Mouse (Mus musculus) mouse trophoblast stem cell (cell line): ENCODE results near the gene Akt1.

Source experiments
- in situ Hi-C, 2 experiments: fragments of 300-500 bp; cut with MseI, MboI; formaldehyde crosslinking; loops; 2 replicates in 1 of 2; 3 replicates in 1 of 2; pipeline ENCODE4 v1.15.1; 2025

The Akt1 gene

GRCm38 (mm10) chr12:112674132-112675011, at the start of gene Akt1:
Gene Akt1, minus strand, starts transcription at chr12:112674884.
- in situ Hi-C loops: no loop called here

GRCm38 (mm10) chr12:112724077-112724805, 49.6 kb upstream of the Akt1 start:
- in situ Hi-C loops: no loop called here

DNA sequence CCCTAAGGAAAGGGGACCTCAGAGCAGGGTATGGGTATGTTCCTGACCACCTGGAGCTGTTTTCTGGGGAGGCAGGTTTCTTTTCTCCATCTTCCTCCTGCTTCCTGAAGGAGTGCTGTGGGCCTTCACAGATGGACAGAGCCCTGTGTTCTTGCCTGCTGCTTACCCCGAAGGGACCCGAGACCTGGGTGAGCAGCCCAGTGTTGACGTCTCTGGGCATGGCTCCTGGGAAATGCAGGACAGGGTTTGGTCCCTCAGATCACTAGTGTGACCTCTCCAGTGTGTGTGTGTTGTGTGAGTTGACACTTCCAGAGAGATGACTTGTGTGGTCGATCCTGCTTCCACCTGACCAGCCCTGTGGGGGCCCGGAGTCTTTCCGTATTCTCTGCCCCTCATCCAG, 48.8 kb upstream of the Akt1 start:
- in situ Hi-C loops: no loop called here

- in situ Hi-C loops: no loop called here
These were observed 48.3 kb upstream of the Akt1 start for GRCm38 (mm10) chr12:112723028-112723330.

GRCm38 (mm10) chr12:112722240-112723027, 47.8 kb upstream of the Akt1 start:
- in situ Hi-C loops: no loop called here

GRCm38 (mm10) chr12:112721424-112722239, 46.9 kb upstream of the Akt1 start:
- in situ Hi-C loops: no loop called here

DNA sequence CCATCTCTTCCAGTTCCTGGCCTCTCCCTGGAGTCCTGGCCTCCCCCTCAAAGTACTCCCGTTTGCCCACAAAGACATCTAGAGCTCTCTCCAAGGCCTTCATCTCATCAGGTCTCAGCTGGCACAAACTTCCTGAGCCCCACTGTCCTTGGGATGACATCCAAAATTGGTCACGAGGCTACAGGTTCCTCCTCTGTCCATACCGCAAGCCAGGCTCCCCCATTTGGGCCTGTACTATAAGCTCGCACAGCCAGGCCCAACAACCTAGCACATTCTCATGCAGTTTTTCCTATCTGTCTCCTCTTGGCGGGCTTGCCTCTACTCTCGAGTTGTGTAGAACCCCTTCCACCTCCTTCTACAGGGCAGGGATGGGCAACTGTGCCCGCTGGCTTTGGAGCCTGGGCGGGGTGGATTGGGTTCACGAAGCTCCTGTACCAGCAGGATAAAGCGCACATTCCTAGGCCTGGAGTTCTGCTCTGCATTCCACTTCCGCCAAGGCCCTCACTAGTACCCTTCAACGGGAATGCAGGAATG, 46.3 kb upstream of the Akt1 start:
- in situ Hi-C loops: no loop called here

DNA sequence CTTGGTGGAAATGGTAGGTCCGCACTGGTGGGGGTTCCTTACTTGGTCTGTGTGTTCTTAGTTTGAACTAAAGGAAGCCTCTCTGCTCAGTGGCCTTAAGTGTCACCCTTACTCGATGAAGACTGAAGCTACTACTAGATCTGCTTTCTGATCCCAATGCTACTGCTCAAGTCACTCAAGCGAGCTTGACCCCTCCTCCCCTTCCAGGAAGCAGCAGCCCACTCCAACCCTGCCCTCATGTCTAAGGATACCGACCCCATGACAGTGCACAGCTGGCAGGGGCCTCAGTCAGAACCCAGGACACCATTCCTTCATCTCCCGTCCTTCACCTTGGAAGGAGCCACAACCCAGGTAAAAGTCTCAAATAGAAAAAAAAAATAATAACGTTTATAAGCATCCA, 45.5 kb upstream of the Akt1 start, which contains the start of gene Cep170b:
TSS of gene Cep170b (plus strand) at position 240 of the 400 bp plus-strand sequence.
- in situ Hi-C loops: no loop called here

- in situ Hi-C loops: loop anchor here in 1 of 2 experiments (5.0 kb wide), 1 partner anchor 57 kb away; no protein-coding TSS in a partner anchor
These were observed 44.3 kb upstream of the Akt1 start for GRCm38 (mm10) chr12:112718995-112719394.

DNA sequence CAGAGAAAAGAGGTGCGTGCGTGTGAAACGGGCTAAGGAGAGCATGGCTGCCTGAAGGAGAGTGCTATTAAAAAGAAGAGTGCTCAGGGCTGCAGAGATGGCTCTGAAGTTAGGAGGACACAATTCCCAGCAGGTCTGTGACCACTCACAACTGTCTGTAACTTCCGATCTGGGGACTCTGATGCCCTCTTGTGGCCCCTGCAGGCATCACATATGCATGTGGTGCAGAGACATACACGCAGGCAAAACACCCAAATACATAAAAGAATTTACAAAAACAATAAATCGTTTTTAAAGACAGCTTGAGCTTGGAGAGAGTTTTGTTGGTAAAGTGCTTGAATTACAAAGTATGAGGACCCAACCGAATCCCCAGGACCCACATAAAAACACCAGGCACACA, 42.5 kb upstream of the Akt1 start:
- in situ Hi-C loops: loop anchor here in 1 of 2 experiments (5.0 kb wide), 1 partner anchor 55 kb away; no protein-coding TSS in a partner anchor

GRCm38 (mm10) chr12:112713984-112714383, 39.3 kb upstream of the Akt1 start:
- in situ Hi-C loops: no loop called here

DNA sequence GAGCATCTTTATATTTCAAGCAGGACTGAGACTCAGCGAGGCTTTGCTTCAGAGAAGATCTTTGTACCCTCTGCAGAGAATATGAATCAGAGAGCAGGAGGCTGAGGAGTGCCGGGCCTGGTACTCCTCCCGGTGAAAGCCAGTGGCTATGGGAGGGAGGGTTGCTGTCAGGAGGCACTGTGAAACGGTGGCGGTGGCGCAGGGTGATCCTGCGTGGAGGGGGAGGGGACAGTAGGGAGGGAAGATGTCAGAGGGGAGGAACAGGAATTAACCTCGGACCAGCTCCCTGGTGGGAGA, 32.8 kb upstream of the Akt1 start:
- in situ Hi-C loops: loop anchor here in 1 of 2 experiments (5.0 kb wide), 1 partner anchor 45 kb away; no protein-coding TSS in a partner anchor

GRCm38 (mm10) chr12:112706704-112707572, 32.3 kb upstream of the Akt1 start:
- in situ Hi-C loops: loop anchor here in 1 of 2 experiments (5.0 kb wide), 1 partner anchor 45 kb away; no protein-coding TSS in a partner anchor

GRCm38 (mm10) chr12:112702374-112703320, 28.0 kb upstream of the Akt1 start:
- in situ Hi-C loops: no loop called here

- in situ Hi-C loops: no loop called here
These were observed 25.8 kb upstream of the Akt1 start for GRCm38 (mm10) chr12:112700522-112700921.

- in situ Hi-C loops: no loop called here
These were observed 22.2 kb upstream of the Akt1 start for GRCm38 (mm10) chr12:112696806-112697425.

DNA sequence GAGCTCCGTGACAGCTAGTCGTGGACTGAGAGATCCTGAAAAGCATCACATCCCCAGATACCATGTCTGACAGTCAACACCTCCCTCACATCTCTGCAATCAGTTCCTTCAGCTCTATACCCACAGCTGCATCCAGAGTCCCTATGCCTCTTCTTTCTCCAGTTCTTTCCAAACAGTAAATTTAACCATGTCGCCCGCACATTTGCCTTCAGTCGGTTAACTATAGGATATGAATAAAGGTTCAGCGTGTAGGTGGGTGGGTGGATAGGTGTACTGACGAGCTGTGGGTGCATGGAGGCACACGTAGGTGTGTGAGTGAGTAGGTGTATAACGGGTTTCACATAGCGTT, 19.4 kb upstream of the Akt1 start:
- in situ Hi-C loops: no loop called here
